Mouse (Mus musculus) mesoderm, embryonic 11.5 days (tissue): ENCODE data around the gene Cnksr3.

ENCODE experiments used
- DNase-seq: peaks from one replicate; pipeline ENCODE4 v3.0.0-alpha.2; 2012; ENCODE audit warnings: low read depth, low spot score

Cnksr3 gene

GRCm38 (mm10) chr10:7149671-7150595 is 62.1 kb downstream of the Cnksr3 start:
- DNase-seq: no peak

- no peak for DNase-seq
These were observed 66.4 kb downstream of the Cnksr3 start for GRCm38 (mm10) chr10:7145614-7146013.

DNA sequence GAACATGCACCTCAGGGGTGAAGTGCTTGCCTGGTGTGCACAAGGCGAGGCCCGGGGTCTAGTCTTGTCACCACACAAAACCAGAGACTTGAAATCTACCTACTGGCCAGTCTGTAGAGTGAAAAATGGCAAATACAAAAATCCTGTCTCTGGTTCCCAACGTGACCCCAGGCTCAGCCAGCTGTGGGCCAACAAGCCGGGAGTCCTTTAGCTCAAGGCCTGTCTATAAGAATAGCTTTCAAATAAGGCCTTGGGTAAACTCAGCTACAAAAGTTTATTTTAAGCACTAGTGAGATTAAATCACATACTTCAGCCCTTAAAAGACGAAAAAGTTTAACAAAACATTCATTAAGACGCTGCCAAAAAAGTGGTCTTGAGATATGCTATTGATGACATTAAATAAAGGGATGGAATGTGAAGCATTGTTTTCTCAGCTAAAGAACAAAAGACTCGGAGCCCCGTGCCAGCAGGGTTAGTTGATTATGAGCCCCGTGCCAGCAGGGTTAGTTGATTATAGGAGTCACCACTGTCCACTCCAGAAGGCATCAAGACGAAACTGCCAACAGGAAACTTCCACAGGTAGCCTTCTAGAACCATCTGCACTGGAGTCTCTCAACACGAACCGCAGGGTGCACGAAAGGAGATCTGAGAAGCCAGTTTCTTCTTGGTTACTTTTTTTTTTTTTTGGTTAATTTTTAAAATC is 67.8 kb downstream of the Cnksr3 start:
- DNase-seq: no peak

DNA sequence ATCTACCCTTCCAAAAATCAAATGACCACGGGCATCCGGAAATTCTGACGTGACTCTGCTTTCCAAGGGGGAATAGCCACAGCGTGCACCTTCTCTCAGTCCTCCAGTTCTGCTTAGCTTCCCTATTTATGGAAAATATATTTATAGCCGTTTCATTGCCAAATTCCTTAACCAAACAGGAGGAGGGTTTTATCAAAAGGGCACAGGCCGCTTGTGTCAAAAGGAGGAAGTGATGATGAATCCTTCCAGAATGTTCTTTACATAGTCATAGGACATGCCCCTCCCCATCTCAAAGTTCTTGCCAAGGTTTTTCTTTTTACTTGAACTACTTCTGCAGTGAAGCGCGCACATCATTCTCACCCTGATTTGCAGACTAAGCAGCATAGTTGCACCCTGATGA is 69.8 kb downstream of the Cnksr3 start:
- DNase-seq: no peak

GRCm38 (mm10) chr10:7140282-7140681 is 71.8 kb downstream of the Cnksr3 start:
- DNase-seq: no peak

DNA sequence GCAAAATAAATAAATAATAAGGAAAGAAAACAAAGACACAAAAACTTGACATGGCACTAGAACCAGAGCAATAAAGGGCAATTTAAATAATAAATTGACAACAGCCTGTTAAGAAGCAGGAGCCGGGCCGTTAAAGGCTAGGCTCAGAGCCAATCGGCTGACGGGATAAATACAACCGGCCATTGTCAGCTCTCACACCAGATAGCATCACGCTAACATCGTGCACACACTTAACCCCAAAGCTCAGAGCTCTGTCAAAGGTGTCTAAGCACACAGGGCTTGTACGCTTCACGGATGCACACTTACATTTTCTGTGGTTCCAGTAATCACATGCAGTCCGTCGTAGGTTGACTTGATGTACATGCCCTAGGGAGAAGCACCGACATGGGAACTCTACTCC is 74.0 kb downstream of the Cnksr3 start:
- no peak for DNase-seq

DNA sequence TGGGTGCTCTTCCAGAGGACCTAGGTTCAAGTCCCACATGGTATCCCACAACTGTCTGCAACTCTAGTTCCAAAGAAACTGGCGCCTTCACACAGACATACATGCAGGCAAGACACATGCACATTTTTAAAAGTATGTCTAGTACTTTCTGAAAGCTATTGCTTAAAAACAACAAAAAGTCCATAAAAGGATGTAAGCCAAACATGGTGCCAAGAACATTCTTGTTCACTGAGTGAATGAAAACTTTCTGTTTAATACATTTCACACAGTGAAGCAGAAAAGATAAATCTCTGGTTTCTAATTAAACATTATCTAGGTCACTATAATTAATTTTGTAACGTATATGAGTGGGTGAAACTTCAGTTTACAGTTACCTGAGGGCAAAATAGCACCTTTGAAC is 76.3 kb downstream of the Cnksr3 start:
- no peak for DNase-seq

DNA sequence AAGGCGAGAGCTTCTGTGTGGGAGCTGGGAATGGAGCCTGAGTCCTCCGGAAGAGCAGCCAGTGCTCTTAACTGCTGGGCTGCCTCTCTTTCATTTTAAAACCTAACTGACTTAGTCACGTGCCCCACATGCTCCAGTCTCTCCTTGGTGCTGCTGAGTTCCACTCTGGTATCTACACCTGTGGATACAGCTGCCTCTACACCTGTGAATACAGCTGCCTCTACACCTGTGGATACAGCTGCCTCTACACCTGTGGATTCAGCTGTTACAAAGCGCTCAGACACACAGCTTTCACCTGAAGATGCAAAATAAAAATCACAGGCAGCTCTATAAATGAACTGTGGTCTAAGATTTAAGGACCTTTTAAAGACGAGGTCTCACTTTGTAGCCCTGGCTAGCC is 79.0 kb downstream of the Cnksr3 start:
- DNase-seq: no peak

DNA sequence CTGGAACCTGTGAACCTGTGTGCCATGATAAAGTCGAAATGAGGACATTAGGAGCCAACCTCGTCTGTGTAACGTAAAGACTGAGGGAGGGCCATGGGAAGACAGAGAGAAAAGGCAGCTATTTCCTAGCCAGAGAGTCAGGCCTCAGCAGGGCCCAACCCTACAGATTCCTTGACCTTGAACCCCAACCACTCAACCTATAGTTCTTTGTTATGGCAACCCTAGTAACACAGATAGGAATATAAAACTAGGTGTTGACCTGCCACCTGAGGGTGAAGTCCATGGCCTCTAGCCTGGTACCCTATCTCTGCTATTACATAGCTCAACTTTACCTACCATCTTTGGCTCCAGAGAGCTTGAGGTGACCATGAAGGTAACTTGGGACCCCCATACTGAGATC is 80.6 kb downstream of the Cnksr3 start:
- no peak for DNase-seq

DNA sequence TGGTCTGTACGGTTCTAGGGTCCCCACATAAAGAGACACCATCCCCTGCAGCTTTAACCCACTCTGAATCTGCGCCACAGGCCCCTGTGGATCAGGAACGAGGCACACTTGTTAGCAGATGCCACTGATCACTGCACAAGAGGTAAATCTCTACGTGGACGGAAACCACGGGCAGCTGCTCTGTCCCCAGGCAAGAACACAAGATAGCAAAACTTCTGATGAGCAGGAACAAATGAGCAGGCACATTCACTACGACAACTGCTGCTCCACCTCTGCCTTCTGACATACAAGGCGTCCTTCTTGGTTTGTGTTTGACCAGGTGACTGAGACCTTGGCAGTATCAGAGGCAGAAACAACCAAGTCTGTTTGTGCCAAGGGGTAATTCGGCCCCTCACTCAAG is 84.2 kb downstream of the Cnksr3 start:
- DNase-seq: no peak

DNA sequence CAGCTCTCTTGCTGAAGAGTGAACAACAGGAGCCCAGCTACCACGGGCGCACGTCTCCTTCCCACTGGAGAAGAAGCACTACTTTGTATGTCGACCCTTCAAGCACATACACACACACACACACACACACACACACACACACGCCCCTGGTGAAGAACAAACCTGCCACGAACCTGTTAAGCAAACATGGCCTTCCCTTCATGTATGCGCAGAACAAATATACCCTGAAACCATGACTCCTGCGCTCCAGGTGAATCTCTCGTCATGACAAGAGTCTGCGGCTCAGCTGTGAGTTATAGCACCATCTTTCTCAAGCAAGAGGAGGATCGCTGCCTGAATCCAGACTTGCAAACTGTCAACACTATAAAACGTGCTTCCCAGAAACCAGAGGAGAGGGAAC is 85.2 kb downstream of the Cnksr3 start:
- DNase-seq: no peak

GRCm38 (mm10) chr10:7126287-7126686 is 85.8 kb downstream of the Cnksr3 start:
- DNase-seq: no peak

GRCm38 (mm10) chr10:7124993-7125392 is 87.0 kb downstream of the Cnksr3 start:
- no peak for DNase-seq

DNA sequence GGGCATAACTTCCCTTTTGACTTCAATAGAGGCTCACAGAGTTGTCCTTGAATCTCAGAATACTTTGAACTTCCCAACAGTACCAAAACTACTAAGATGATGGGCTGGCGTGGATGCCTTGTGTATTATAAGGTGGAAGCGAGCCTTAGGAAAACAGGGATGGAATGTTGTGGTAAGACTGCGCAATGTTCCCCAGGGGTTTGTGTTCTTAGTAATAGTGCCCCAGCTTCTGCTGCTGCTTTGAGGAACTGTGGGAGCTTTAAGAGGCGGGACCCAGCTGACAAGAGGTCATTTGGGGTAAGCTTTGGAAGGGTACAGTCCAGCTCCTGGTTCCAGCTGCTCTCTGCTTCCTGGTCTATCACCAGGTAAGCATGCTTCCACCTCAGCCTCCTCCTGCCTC is 89.7 kb downstream of the Cnksr3 start:
- no peak for DNase-seq

GRCm38 (mm10) chr10:7120206-7120605 is 91.8 kb downstream of the Cnksr3 start:
- DNase-seq: no peak

DNA sequence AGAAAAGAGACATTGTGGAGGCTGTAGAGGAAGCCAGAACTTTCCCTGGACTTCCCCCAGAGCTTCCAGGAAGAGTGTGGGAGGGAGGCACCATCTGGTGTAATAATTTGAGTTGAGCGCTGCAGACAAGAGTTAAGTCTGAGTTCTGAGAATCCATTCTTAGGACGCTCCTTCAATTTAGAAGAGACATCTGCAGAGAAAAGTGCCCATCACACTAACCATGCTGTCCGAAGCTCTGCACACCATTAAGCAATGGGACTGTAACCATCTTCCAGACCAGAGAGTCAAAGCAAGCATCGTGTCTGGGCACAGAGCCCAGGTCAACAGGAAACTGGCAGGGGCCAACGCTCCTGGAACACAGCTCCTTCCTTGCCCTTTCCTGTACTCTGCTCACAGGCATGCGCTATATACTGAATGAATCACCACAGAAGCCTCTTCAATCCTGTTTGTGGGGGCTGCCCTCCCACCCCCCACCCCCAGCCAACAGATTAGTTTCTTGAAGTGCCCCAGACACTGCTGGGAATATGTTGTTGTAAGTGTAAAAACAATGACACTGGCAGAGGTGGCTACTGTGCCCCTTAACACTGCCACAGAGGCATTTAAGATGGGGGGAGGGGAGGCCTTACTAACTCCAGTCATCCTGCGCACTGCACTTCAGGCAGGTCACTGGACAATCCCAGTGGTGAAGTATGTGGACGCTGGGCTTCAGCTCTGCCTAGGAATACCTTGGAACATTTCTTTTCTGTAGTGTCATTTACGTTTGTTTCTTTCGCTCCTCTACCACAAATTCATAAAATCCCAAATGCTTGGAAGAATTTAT is 93.6 kb downstream of the Cnksr3 start:
- peak; percentile 11 for DNase-seq

DNA sequence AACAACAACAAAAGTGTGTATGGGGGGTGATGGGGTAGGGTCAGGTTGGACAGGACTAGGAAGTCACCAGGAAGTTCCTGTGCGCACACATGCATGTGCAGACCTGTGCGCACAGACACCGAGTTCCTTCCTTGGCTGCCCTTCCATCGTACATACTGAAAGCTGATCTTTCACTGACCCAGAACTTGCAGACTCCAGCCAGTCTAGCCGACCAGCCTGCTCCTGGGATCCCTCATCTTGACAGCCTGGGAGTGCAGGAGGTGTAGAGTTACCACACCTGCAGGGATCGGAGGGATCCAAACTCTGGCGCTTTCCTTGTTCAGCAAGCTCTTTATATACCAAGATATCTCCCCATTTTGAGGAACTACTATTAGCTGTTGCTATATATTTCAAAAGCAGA is 94.3 kb downstream of the Cnksr3 start:
- DNase-seq: peak; percentile 56

DNA sequence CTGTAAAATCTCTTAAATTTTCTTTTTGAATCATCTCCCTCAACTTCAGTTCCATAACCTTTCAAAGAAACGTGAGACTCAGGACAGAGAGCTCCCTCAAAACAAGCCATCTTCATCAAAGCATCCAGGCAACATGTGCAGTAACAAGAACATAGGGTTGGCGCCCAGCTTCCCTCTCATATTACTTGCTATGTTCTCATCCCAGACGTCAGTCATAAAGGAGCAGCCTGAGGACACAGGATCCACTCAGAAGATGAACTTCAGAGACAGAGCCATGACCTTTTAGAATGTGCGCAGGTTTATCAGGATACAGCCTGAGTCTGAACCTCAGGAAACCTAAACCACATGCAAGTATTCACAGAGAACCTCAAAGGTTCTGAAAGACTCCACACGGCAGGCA is 97.2 kb downstream of the Cnksr3 start:
- DNase-seq: no peak

DNA sequence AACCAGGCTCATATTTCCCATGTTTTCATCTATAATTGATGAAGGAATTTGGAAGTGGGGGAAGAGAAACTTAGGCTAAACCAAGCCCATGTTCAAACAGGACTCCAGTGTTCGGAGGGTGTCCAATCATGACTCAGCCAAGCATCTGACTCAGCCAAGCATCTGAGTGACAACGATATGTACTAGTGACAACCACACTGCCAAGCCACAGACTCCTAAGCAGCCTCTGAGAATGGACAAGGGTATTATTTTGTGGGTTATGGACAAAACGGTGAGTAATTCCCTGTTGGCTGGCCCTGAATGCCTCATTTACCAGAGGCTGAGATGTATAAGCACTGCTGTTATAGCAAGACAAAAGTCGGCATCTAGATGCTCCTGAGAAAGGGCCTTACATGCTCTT is 98.3 kb downstream of the Cnksr3 start:
- no peak for DNase-seq

DNA sequence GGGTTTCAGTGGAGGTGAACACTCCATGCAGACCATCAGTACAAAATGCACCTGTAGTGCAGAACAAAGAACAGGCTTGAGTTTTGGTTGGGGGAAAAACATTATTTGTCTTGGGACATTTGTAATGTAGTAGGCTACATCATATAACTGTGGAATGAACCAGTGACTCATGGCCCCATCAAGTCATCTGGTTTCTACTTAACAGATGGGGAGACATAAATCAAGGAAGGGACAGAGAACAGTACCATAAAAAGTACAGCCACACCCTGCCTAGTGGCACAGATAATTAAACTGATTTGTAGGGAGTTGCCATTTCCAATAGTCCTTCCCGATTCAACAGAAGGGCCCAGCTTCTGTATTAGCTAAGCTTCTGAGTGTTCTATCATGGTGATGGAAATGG is 98.9 kb downstream of the Cnksr3 start:
- no peak for DNase-seq

- no peak for DNase-seq
These were observed 100.5 kb downstream of the Cnksr3 start for GRCm38 (mm10) chr10:7111462-7112000.

- DNase-seq: no peak
These were observed 108.2 kb downstream of the Cnksr3 start for GRCm38 (mm10) chr10:7103872-7104271.
